Mouse (Mus musculus) hematopoietic stem cell, adult 5-6 weeks (primary cell): ENCODE measurements around the gene Ostf1. TPM values are rescaled to one million over a fixed set of nuclear protein-coding genes. Genes with fewer than 3 reads are reported as not detected.

Source experiments
- ATAC-seq, 2 experiments: fragments of 125-278 bp in 1 of 2; replicated peaks in 1 of 2; 2 replicates each; pipeline ENCODE4 v1.8.0; 2016 to 2017; ENCODE audit warnings: inconsistent platforms in 2 of 2, mild to moderate bottlenecking in 2 of 2, moderate number of reproducible peaks in 2 of 2, low read depth in 1 of 2, moderate TSS enrichment in 1 of 2; ENCODE audit not compliant: low FRiP score in 2 of 2, poor library complexity in 2 of 2, severe bottlenecking in 2 of 2, insufficient read depth in 1 of 2, low TSS enrichment in 1 of 2
- total RNA-seq: library from RNA; stranded (forward); fragments of 172-1452, 232-1000 nt; gene quantifications from 2 replicates; pipeline ENCODE4 v1.2.3, GENCODE M21; 2017

Ostf1 gene
- total RNA-seq = 105 and 142 TPM in 2 replicates

DNA sequence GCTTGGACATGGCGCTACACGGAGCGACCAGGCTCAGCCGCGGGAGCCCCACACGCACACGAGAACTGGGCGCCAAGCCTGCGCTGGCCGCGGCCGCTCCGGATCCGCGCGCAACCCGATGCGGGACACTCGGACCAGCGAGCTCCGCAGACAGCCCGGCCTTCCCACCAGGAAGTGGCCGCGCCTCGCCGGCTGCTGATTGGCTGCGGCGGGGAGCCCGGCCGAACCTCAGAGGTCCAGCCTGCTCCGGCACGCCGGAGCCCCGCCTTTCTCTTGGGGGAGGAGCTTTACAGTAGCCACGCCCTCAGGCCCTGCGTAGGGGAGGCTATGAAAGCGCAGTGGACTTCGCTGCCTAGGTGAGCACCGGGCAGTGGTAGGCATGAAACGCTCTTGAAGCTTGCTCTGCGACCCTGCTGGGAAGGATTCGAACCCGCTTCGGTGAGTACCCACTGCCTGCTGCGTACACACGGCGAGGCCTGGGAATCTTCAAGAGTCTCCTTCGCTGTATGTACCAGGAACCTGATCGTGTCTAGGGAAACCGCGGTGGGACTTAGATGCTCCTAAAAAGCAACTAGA is at the start of gene Ostf1, which contains the start of gene Nmrk1:
Ostf1 (minus strand) TSS at position 180 of the 576 bp plus-strand sequence.
Nmrk1 (plus strand) TSS at position 307 of the 576 bp plus-strand sequence.
- peak; percentile 87 to 88 for ATAC-seq

DNA sequence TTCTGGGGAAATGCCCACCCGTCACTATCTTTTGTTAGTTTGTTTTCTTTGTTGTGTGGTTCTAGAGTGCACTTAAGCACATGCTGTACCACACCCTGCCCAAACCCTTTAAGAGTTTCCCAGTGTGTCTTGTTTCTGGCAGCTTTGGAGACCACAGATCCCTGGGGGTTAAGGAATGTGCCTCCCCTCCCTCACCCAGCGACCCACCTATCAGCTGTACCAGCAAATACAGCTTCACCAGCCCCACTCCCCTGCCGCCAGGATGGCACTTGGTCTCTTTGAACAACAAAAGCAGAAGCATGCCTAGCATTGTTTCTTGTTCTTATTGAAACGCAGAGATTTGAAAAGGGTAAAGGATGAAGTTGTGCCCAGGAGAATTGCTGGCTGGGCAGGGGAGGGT is 41.5 kb upstream of the Ostf1 start:
- ATAC-seq = no peak

DNA sequence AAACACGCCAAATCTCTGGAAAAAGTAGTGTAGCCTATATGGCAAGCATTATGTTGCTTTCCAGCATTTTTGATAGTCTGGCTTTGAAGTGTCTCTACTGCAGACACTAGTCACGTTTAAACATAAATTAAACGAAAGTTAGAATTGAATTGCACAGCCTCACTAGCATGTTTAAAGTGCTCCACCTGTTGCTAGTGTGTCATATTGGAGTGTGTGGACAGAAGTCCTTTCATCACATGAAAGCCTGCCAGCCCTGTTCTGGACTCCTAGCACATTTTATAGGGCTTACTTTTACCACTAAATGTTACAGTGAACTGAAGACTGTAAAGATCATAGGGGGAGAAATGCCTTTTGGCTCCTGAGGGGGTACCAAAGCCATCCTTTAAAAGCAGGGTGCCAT is 40.9 kb upstream of the Ostf1 start:
- no peak for ATAC-seq

DNA sequence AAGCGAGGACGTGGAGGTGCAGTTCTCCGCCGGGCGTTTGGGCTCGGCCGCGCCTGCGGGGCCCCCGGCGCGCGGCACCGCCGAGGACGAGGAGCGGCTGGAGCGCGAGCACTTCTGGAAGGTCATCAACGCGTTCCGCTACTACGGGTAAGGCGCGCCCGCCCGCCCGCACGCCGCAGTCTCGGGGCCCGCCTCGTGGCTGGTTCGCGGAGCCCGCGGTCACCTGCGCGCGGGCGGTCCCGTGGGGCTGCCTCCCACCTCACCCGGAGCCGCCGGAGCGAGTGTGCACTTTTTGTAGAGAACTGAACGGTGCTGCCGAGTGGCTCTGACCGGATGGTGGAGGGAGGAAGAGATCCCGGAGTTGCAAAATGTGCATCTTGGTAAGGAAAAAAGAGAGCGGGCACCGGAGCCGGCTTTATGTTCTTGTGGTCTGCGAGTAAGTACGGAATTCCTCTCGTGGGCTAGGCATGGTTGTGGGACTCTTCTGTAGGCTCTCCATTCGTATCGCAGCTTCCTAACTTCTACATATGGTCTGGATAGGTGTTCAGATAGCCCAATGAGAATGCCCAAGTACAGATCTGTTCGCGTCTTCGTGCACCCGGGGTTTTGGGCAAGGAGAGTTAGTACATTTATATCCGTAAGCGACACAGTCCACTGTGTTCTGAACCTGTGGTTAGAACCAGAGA is 39.6 kb upstream of the Ostf1 start:
- ATAC-seq = peak; percentile 20 to 30; a peak in 1 of 4 replicates

DNA sequence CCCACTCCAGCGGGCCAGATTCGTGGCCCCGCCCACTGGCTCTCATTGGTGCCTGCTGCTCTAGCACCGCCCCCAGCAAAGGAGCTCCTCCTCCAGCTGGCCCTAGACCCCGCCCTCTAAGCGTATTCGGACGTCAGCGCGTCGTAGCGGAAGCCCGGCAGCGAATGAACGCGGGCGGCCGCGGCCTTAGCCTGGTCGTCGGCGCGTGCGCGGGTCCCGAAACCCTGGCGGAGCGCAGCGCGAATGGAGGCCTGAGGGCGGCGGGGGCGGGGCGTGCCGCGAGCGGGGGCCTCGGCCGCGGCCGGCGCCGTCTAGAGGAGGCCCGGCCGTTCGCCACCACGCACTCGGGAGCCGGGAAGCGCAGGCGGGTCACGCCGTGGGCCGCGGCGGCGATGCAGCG is 39.0 kb upstream of the Ostf1 start, which contains the start of gene Carnmt1:
Carnmt1 (plus strand) TSS at position 157 of the 400 bp plus-strand sequence.
- ATAC-seq = peak; percentile 94 to 98

DNA sequence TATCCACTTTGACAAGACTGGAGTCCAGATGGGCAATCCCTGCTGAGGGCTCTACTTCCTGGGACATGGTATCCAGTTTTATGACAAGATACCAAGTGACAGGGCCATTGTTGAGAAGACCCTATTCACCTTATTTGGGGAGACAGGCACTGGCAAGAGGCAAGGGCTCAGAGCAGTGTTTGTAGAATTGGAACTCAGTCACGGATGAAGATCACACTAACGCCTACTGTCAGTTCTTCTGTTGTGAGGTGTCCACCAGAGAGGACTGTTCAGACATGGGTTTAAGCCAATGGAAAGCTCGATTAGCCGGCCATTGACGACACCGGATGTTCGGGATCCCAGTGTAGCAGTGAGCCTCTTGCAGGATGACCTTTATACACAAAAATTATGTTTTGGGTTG is 37.9 kb upstream of the Ostf1 start:
- ATAC-seq = no peak

DNA sequence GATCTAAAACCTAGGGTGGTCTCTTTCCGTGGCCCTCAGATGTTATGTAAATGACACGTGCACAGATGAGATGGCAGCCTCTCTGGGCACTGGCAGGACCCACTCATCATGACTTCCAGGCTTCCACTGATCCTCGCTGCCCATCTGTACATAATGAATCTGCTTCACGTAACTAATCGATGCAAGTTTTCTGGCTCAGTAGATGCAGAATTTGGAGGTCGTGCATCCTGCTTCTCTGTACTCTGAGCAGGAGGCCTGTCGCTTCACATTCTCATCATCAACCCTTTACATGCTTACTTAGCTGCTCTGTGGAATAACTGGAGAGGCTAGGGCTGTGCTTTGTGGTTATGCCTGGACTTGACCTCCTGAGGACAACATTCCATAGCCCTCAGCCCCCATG is 35.3 kb upstream of the Ostf1 start:
- no peak for ATAC-seq

DNA sequence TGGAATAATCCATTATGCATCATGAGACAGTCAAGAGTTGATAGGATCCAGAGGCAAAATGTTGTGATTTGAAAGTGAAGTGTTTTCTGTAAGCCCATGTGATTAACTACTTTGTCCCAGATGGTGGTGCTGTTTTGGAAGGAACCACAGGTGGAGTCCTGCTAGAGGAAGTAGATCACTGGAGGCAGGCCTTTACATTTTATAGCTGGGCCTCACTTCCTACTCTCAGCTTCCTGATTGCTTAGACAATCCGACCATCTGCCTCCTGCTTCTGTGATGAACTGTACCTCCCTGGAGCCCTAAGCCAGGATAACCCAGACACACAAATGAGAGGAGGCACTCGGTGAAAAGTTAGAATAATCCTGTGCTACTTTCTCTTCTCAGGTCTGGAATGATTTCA is 32.3 kb upstream of the Ostf1 start:
- peak; percentile 72 to 76; a peak in 3 of 4 replicates for ATAC-seq

DNA sequence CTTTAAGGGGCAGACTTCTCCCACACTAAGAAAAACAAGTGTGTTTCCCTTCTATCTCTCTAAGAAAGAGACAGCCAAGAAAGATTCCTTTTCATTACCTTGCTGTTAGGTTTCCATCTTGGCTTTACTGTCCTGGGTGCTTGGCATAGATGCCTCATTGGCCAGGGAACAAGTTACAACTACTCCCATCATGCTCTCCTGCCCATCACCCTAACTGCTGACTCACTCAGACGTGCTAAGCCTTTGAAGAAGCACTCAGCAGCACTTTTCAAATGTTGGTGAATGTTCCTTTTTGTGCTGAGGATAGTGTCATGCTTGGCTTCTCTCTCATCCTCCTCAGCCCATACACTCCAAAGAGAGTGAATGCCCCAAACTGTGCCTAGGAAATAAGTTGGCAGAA is 30.1 kb upstream of the Ostf1 start:
- no peak for ATAC-seq

DNA sequence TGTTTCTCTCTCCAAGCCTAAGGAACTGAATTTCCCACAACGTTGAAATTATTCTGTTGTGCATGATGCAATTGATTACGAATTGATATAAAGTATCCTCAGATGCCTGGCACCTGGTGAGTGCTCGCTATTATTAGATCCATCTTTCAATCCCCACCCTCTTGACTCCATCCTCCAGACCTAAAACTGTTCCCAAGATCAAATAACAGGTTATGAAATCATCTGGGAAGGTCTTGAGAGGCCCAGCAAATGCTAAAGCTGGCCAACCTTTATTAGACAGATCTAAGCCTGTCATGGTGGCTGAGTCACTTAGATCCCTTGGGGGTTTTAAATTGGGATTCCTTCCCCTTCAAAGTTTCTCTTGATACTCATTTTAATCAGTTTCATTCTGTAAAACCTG is 28.8 kb upstream of the Ostf1 start:
- ATAC-seq = no peak

DNA sequence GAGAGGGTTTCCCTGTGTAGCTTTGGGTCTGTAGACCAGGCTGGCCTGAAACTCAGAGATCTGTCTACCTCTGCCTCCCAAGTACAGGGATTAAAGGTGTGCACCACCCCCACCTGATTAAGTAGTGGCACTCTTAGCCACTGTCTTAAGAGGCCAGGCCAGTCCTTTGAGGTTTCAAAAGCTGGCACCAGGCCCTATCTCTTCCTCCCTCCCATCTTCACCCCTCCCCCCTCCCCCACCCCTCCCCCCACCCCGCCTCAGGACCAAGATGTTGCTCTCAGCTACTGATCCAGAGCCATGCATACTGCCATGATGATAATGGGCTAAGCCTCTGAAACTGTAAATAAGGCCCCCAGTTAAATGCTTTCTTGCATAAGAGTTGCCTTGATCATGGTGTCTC is 27.7 kb upstream of the Ostf1 start:
- ATAC-seq = no peak

DNA sequence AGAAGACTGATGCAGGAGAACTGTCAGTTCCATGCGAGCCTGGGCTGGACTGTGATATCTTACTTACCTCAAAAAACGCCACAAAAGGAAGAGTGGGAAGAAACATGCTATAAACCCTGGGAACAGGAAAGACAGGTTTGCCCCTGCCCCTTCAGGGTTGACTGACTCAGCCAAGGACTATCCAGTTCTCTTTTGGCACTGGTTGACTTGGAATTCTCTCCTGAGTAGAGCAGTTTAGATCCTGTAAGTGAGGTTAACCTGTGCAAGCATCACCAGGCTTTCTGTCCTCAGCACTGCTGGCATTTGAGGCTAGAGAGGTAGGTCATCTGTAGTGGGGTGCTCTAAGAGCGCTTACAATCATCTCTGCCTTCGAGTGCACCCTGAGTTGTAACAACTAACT is 26.9 kb upstream of the Ostf1 start:
- ATAC-seq = no peak

DNA sequence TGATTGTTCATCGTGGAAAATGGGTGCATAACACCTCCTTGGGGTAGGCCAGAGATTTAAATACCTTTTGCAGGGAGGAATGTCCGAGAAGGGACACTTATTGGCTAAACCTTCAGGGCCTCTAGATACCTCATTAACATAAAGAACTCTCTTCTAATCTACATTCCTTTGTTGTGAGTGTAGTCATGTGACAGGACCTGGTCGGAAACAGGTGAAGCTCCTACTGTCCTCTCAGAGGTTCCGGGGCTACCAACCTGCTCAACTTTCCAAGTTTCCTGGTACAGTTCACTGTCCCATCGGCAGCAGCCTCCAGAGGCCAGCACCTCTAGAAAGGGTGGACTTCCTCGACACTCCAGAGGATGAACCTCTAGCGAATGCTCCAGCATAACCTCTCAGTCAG is 24.4 kb upstream of the Ostf1 start:
- no peak for ATAC-seq

DNA sequence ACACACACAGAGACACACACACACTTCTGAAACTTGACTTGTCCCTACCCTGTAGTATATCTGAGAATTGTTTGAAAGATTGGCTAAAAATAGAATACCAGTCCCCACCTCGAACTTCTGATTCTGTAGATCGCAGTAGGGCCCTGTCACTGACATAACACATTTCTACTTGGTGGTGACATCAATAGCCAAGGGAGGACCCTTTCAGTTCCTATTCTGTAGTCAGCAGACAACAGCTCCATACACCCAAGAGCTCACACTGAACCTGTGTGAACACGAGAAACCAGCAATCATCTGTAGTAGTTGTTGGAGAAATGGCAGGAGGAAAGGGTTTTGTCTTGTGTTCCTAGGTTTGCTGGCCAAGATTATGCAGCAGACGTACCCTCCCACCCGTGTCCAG is 23.4 kb upstream of the Ostf1 start:
- no peak for ATAC-seq

DNA sequence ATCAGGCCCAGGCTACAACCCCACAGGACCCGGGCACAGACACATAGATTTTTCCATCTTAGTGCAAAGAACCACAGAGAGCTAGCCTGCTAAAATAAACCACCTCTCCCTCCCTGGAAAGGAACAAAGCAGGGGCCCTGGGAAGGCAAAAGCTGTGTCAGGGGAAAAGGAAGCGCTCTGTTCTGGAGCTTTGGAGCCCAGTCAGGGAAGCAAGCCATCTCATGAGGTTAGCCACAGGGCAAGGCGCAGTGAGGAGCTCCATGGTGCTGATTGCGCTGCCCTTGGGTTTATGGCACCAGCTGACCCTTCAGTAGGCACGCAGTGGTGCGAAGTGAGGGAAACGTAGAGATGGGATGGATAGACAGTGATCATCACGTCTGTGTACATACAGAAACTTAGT is 22.7 kb upstream of the Ostf1 start:
- ATAC-seq = no peak

DNA sequence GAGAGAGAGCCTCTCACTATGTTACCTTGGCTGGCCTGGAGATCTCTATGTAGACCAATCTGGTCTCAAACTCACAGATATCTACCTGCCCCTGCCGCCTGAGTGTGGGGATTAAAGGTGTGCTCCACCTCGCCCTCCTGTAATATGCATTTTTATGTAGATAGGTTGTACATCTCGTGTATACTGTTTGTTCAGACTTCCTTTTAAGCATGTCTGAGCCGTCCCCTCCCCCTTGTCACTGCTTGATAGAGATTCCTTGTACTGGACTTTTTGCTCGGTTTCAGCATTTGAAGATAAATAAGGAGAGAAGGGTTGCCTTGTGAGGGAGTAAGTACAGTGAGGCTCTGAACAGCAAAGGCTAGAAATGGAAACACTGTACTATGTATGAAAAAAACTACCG is 21.4 kb upstream of the Ostf1 start:
- ATAC-seq = no peak

DNA sequence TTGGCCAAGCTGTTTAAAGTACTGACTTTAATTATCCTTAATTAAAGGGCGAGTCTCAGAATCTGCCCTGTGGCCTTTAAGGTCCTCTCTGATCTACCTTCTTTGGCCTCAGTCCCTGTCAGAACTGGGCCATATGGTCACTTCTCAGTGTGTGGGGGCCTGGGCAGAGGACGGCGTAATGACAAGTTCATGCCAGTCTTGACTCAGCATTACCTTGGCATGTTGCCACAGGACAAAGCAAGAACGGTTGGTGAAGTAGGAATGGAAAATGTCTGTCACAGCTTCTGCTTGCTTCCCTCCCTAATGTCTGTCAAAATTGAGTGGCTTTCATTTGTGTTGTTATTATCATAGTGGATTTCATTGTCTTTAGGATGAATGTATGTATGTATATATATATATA is 21.0 kb upstream of the Ostf1 start:
- no peak for ATAC-seq

DNA sequence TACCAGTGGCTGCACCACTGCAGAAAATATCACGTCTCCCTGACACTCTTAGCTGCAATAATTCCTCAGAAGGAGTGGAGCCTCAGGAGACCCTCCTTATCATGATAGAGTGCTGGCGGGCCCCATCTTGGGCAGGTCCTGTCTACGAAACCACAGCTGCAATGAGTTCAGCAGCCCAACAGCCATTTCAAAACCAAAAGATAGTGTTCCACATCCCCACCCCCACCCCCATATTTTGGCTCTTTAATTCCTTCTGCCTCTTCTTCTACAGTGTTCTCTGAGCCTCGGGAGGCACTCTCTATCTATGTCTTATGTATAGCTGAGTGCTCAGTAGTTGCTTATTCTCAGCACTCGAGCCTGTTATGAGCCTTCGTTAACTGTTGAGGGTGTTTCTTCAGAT is 18.9 kb upstream of the Ostf1 start:
- ATAC-seq = no peak

DNA sequence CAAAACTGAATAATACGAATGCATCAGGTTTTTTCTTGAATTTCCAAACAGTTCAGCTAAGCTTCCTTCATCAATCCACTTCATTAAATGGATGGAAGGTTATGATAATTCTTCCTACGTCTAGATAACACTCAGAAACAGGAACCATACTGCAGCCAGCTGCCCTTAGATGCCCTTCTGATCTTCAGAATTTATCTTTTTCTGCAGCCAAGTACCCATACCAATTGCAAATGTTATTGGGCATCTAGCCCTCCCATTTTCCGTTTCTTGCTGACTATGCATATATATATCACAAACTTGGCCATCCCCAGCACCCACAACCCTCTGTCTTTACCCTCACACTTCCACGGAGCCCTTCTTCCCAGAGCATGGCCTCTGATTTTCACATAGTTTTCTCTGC is 18.3 kb upstream of the Ostf1 start:
- no peak for ATAC-seq
